ENCODE assay signal across 8 mouse cellular contexts in genomic region chr15:26895761-26896160, GRCm38 (mm10). TPM values are rescaled to one million over a fixed set of nuclear protein-coding genes. Genes with fewer than 3 reads are reported as not detected.
DNase-seq lines count a peak whose midpoint lies in the region; ATAC-seq and TF ChIP-seq lines count a peak whose summit lies in the region.

No protein-coding gene starts in this region.

- DNase-seq in embryo, embryonic 10 days (ENCODE audit: low spot score) = peak; percentile 71
- DNase-seq in embryo, embryonic 9.5 days (ENCODE audit: extremely low spot score) = no peak
- no peak for DNase-seq in forebrain, postnatal 0 days
- no peak for DNase-seq in ovary, postnatal 36 days (ENCODE audit: low spot score)
- DNase-seq in layer of hippocampus, adult 18-20 months (ENCODE audit: low spot score in 2 of 2) = no peak
- DNase-seq in layer of hippocampus, adult 8-10 months (ENCODE audit: low spot score in 2 of 2) = no peak

- ATAC-seq in forebrain, postnatal 0 days = no peak
- no peak for ATAC-seq in liver, embryonic 16.5 days (ENCODE audit: low read depth)

- peaks cover 9% of the 10 kb centered on the region for H3K4me1 ChIP-seq in E14TG2a.4 (replicated peaks; ENCODE audit: low read depth, low read length)
- 0 out of 2 replicates have a peak, but pooled peaks cover 6% of the 10 kb centered on the region for H3K4me1 ChIP-seq in forebrain, postnatal 0 days (ENCODE audit: insufficient read depth)
- H3K4me1 ChIP-seq in liver, embryonic 16.5 days (ENCODE audit: control insufficient read depth, low read depth, low read length) = no peaks in the 10 kb centered on the region

- peaks cover 28% of the 10 kb centered on the region for H3K27me3 ChIP-seq in E14TG2a.4 (ENCODE audit: insufficient read depth, low read length)
- no peaks in the 10 kb centered on the region for H3K27me3 ChIP-seq in forebrain, postnatal 0 days (ENCODE audit: insufficient read depth, low read length)
- H3K27me3 ChIP-seq in liver, embryonic 16.5 days (ENCODE audit: control insufficient read depth, insufficient read depth, low read depth, low read length) = peaks cover 20% of the 10 kb centered on the region

- H3K4me3 ChIP-seq in E14TG2a.4 (replicated peaks; ENCODE audit: low read length) = peak overlapping the region; percentile 87
- peak overlapping the region; percentile 73 for H3K4me3 ChIP-seq in forebrain, postnatal 0 days (ENCODE audit: low read depth, low read length)
- peak overlapping the region; percentile 54 for H3K4me3 ChIP-seq in liver, embryonic 16.5 days (ENCODE audit: low read depth, low read length)

- under 1% methylated on average over 14 of the region's 14 CpGs for WGBS in forebrain, postnatal 0 days
- WGBS in liver, embryonic 16.5 days (ENCODE audit: insufficient replicate concordance) = under 1% methylated on average over 14 of the region's 14 CpGs

- H3K27ac ChIP-seq in forebrain, postnatal 0 days (ENCODE audit: low read depth, low read length) = peak overlapping the region; percentile 57; the same call in 1 of the 2 replicates
- no peak overlapping the region for H3K27ac ChIP-seq in liver, embryonic 16.5 days (ENCODE audit: low read length)

- no peak for TF ChIP-seq CTCF in E14TG2a.4 (conservative IDR thresholded peaks at IDR 0.05; ENCODE audit: low read length)
- no peak for TF ChIP-seq CTCF in forebrain, postnatal 0 days (IDR thresholded peaks at IDR 0.05; ENCODE audit: low read depth)

- H3K4me2 ChIP-seq in forebrain, postnatal 0 days (ENCODE audit: low read depth) = peak overlapping the region; percentile 96
- peak overlapping the region; percentile 59 for H3K4me2 ChIP-seq in liver, embryonic 16.5 days (ENCODE audit: low read depth, low read length)

- peaks cover 39% of the 10 kb centered on the region for H3K9me3 ChIP-seq in E14TG2a.4 (ENCODE audit: low read length)
- H3K9me3 ChIP-seq in forebrain, postnatal 0 days (ENCODE audit: low read length) = no peaks in the 10 kb centered on the region
- H3K9me3 ChIP-seq in liver, embryonic 16.5 days (replicated peaks; ENCODE audit: control insufficient read depth, low read length) = no peaks in the 10 kb centered on the region

- H3K9ac ChIP-seq in forebrain, postnatal 0 days = peak overlapping the region; percentile 68
- H3K9ac ChIP-seq in liver, embryonic 16.5 days (ENCODE audit: low read depth, low read length) = no peak overlapping the region

- no peaks in the 10 kb centered on the region for H3K36me3 ChIP-seq in E14TG2a.4 (ENCODE audit: insufficient read depth, low read length)
- H3K36me3 ChIP-seq in forebrain, postnatal 0 days (ENCODE audit: insufficient read depth) = no peaks in the 10 kb centered on the region
- H3K36me3 ChIP-seq in liver, embryonic 16.5 days (ENCODE audit: control insufficient read depth, insufficient read depth) = no peaks in the 10 kb centered on the region

RNA-seq across cellular contexts. Expression of gene Fbxl7, which starts 0.4 kb away (rescaled TPM):
- total RNA-seq in forebrain, postnatal 0 days (2014; rRNA removed) = 3.6 and 7.1 TPM in 2 replicates
- 1.4 and 2.5 TPM in 2 replicates for polyA plus RNA-seq in forebrain, postnatal 0 days (2015; fragmentation: Nextera tagmentation; extraction: Ambion mirVana)
- polyA plus RNA-seq in liver, embryonic 16.5 days (2015; fragmentation: Nextera tagmentation; extraction: Ambion mirVana) = 0.76 and 1.0 TPM in 2 replicates
- 1 to 10 TPM; 7.1 to 8.5 TPM for total RNA-seq in layer of hippocampus, adult 18-20 months (2021)
- 1 to 10 TPM; 4.9 to 7.9 (median 5.9) TPM for total RNA-seq in layer of hippocampus, adult 8-10 months (2022)
